Mouse (Mus musculus): Measurements from ENCODE around the gene Slc35g1. TPM values are rescaled to one million over a fixed set of nuclear protein-coding genes. Genes with fewer than 3 reads are reported as not detected.

Gene Slc35g1
- polyA plus RNA-seq, 1 experiment, result 0.56 TPM

- H3K27me3 ChIP-seq (replicated peaks), result peaks cover 7% of the 10 kb centered on the region
- TF ChIP-seq FLI1 (IDR thresholded peaks at IDR 0.05; ENCODE audit: low read length) (no peak), GATA1 (IDR thresholded peaks at IDR 0.05; ENCODE audit: borderline replicate concordance, low read length) (no peak)
- H3K4me1 ChIP-seq, result no peaks in the 10 kb centered on the region
- no peaks in the 10 kb centered on the region for H3K9me3 ChIP-seq
- no peak overlapping the region for H3K4me3 ChIP-seq (replicated peaks)
- H3K36me3 ChIP-seq (replicated peaks; ENCODE audit: low read length), result no peaks in the 10 kb centered on the region
Observed at GRCm38 (mm10) chr19:38421436-38421835, 25.7 kb downstream of the Slc35g1 start.

GRCm38 (mm10) chr19:38422926-38423325 is 27.1 kb downstream of the Slc35g1 start:
- Histone ChIP-seq H3K4me1 (no peaks in the 10 kb centered on the region), H3K9me3 (no peaks in the 10 kb centered on the region), H3K27me3 (replicated peaks) (peaks cover 10% of the 10 kb centered on the region), H3K4me3 (replicated peaks) (no peak overlapping the region), H3K36me3 (replicated peaks; ENCODE audit: low read length) (no peaks in the 10 kb centered on the region)
- TF ChIP-seq FLI1 (IDR thresholded peaks at IDR 0.05; ENCODE audit: low read length), result no peak
- no peak for TF ChIP-seq GATA1 (IDR thresholded peaks at IDR 0.05; ENCODE audit: borderline replicate concordance, low read length)

GRCm38 (mm10) chr19:38423884-38424283 is 28.1 kb downstream of the Slc35g1 start:
- H3K4me3 ChIP-seq (replicated peaks), result no peak overlapping the region
- H3K4me1 ChIP-seq, result no peaks in the 10 kb centered on the region
- H3K27me3 ChIP-seq (replicated peaks), result peaks cover 10% of the 10 kb centered on the region
- no peak for TF ChIP-seq GATA1 (IDR thresholded peaks at IDR 0.05; ENCODE audit: borderline replicate concordance, low read length)
- no peak for TF ChIP-seq FLI1 (IDR thresholded peaks at IDR 0.05; ENCODE audit: low read length)
- H3K36me3 ChIP-seq (replicated peaks; ENCODE audit: low read length), result no peaks in the 10 kb centered on the region
- no peaks in the 10 kb centered on the region for H3K9me3 ChIP-seq

GRCm38 (mm10) chr19:38424581-38424980 is 28.8 kb downstream of the Slc35g1 start:
- no peak for TF ChIP-seq GATA1 (IDR thresholded peaks at IDR 0.05; ENCODE audit: borderline replicate concordance, low read length)
- Histone ChIP-seq H3K4me3 (replicated peaks) (no peak overlapping the region), H3K27me3 (replicated peaks) (peaks cover 7% of the 10 kb centered on the region), H3K4me1 (no peaks in the 10 kb centered on the region), H3K36me3 (replicated peaks; ENCODE audit: low read length) (no peaks in the 10 kb centered on the region), H3K9me3 (no peaks in the 10 kb centered on the region)

GRCm38 (mm10) chr19:38429269-38429668 is 33.5 kb downstream of the Slc35g1 start:
- Histone ChIP-seq H3K36me3 (replicated peaks; ENCODE audit: low read length) (no peaks in the 10 kb centered on the region), H3K4me3 (replicated peaks) (no peak overlapping the region), H3K27me3 (replicated peaks) (peaks cover 4% of the 10 kb centered on the region), H3K9me3 (no peaks in the 10 kb centered on the region), H3K4me1 (no peaks in the 10 kb centered on the region)
- TF ChIP-seq FLI1 (IDR thresholded peaks at IDR 0.05; ENCODE audit: low read length), result no peak

GRCm38 (mm10) chr19:38430475-38430874 is 34.7 kb downstream of the Slc35g1 start:
- peaks cover 5% of the 10 kb centered on the region; the same call in 1 of the 2 replicates for H3K9me3 ChIP-seq
- H3K4me1 ChIP-seq, result no peaks in the 10 kb centered on the region
- H3K27me3 ChIP-seq (replicated peaks), result peaks cover 4% of the 10 kb centered on the region
- H3K4me3 ChIP-seq (replicated peaks), result no peak overlapping the region
- H3K36me3 ChIP-seq (replicated peaks; ENCODE audit: low read length), result no peaks in the 10 kb centered on the region
- no peak for TF ChIP-seq GATA1 (IDR thresholded peaks at IDR 0.05; ENCODE audit: borderline replicate concordance, low read length)
- TF ChIP-seq FLI1 (IDR thresholded peaks at IDR 0.05; ENCODE audit: low read length), result no peak

GRCm38 (mm10) chr19:38431326-38431725 is 35.5 kb downstream of the Slc35g1 start:
- Histone ChIP-seq H3K4me1 (no peaks in the 10 kb centered on the region), H3K27me3 (replicated peaks) (peaks cover 4% of the 10 kb centered on the region), H3K9me3 (peaks cover 5% of the 10 kb centered on the region; the same call in 1 of the 2 replicates), H3K36me3 (replicated peaks; ENCODE audit: low read length) (no peaks in the 10 kb centered on the region), H3K4me3 (replicated peaks) (no peak overlapping the region)
- TF ChIP-seq GATA1 (IDR thresholded peaks at IDR 0.05; ENCODE audit: borderline replicate concordance, low read length), result no peak
- no peak for TF ChIP-seq FLI1 (IDR thresholded peaks at IDR 0.05; ENCODE audit: low read length)

GRCm38 (mm10) chr19:38432021-38432420 is 36.2 kb downstream of the Slc35g1 start:
- Histone ChIP-seq H3K9me3 (peaks cover 5% of the 10 kb centered on the region; the same call in 1 of the 2 replicates), H3K4me1 (no peaks in the 10 kb centered on the region), H3K4me3 (replicated peaks) (no peak overlapping the region), H3K36me3 (replicated peaks; ENCODE audit: low read length) (no peaks in the 10 kb centered on the region), H3K27me3 (replicated peaks) (peaks cover 4% of the 10 kb centered on the region)
- TF ChIP-seq FLI1 (IDR thresholded peaks at IDR 0.05; ENCODE audit: low read length) (no peak), GATA1 (IDR thresholded peaks at IDR 0.05; ENCODE audit: borderline replicate concordance, low read length) (no peak)

GRCm38 (mm10) chr19:38433381-38433780 is 37.6 kb downstream of the Slc35g1 start:
- H3K4me3 ChIP-seq (replicated peaks), result no peak overlapping the region
- H3K36me3 ChIP-seq (replicated peaks; ENCODE audit: low read length), result no peaks in the 10 kb centered on the region
- TF ChIP-seq FLI1 (IDR thresholded peaks at IDR 0.05; ENCODE audit: low read length) (no peak), GATA1 (IDR thresholded peaks at IDR 0.05; ENCODE audit: borderline replicate concordance, low read length) (no peak)
- H3K9me3 ChIP-seq, result peaks cover 5% of the 10 kb centered on the region; the same call in 1 of the 2 replicates
- H3K27me3 ChIP-seq (replicated peaks), result no peaks in the 10 kb centered on the region
- no peaks in the 10 kb centered on the region for H3K4me1 ChIP-seq

GRCm38 (mm10) chr19:38435221-38435620 is 39.4 kb downstream of the Slc35g1 start:
- Histone ChIP-seq H3K27me3 (replicated peaks) (no peaks in the 10 kb centered on the region), H3K36me3 (replicated peaks; ENCODE audit: low read length) (no peaks in the 10 kb centered on the region), H3K9me3 (peaks cover 5% of the 10 kb centered on the region; the same call in 1 of the 2 replicates), H3K4me3 (replicated peaks) (no peak overlapping the region), H3K4me1 (no peaks in the 10 kb centered on the region)
- TF ChIP-seq GATA1 (IDR thresholded peaks at IDR 0.05; ENCODE audit: borderline replicate concordance, low read length) (no peak), FLI1 (IDR thresholded peaks at IDR 0.05; ENCODE audit: low read length) (no peak)

- H3K4me1 ChIP-seq, result no peaks in the 10 kb centered on the region
- H3K9me3 ChIP-seq, result 0 out of 2 replicates have a peak, but pooled peaks cover 4% of the 10 kb centered on the region
- H3K36me3 ChIP-seq (replicated peaks; ENCODE audit: low read length), result no peaks in the 10 kb centered on the region
- no peak for TF ChIP-seq FLI1 (IDR thresholded peaks at IDR 0.05; ENCODE audit: low read length)
- TF ChIP-seq GATA1 (IDR thresholded peaks at IDR 0.05; ENCODE audit: borderline replicate concordance, low read length), result no peak
- no peak overlapping the region for H3K4me3 ChIP-seq (replicated peaks)
- H3K27me3 ChIP-seq (replicated peaks), result no peaks in the 10 kb centered on the region
Observed at GRCm38 (mm10) chr19:38441860-38442259, 46.1 kb downstream of the Slc35g1 start.

Measured in megakaryocyte, embryonic 14.5 days (primary cell).